Mouse (Mus musculus) lung, embryonic 15.5 days (tissue): Measurements from ENCODE around the gene Lingo1. TPM values are rescaled to one million over a fixed set of nuclear protein-coding genes. Genes with fewer than 3 reads are reported as not detected.

Experiments
- ATAC-seq: fragments of 200-750 bp; cut with Nextera tagmentation; 2 replicates; pipeline ENCODE4 v1.8.0; 2017; ENCODE audit warnings: moderate number of reproducible peaks, borderline replicate concordance; ENCODE audit not compliant: low FRiP score, low TSS enrichment; ENCODE audit errors: extremely low read depth
- H3K27ac ChIP-seq: fragments of 300-500 bp; sonication (generic); 2 replicates; pipeline ENCODE4 v1.5.1; 2015; ENCODE audit warnings: moderate library complexity, mild to moderate bottlenecking, inconsistent platforms
- H3K27me3 ChIP-seq: fragments of 300-500 bp; sonication (generic); 2 replicates; pipeline ENCODE4 v1.6.1; 2015; ENCODE audit warnings: inconsistent platforms
- H3K36me3 ChIP-seq: fragments of 300-500 bp; sonication (generic); 2 replicates; pipeline ENCODE4 v1.6.1; 2015; ENCODE audit warnings: inconsistent platforms
- H3K4me1 ChIP-seq: fragments of 300-500 bp; sonication (generic); 2 replicates; pipeline ENCODE4 v1.6.1; 2015; ENCODE audit warnings: inconsistent platforms
- H3K4me2 ChIP-seq: fragments of 300-500 bp; sonication (generic); 2 replicates; pipeline ENCODE4 v1.6.1; 2015; ENCODE audit warnings: inconsistent platforms, mild to moderate bottlenecking, moderate library complexity
- H3K4me3 ChIP-seq: fragments of 300-500 bp; sonication (generic); 2 replicates; pipeline ENCODE4 v1.5.1; 2015; ENCODE audit warnings: mild to moderate bottlenecking, inconsistent platforms
- H3K9ac ChIP-seq: fragments of 300-500 bp; sonication (generic); 2 replicates; pipeline ENCODE4 v1.6.1; 2015; ENCODE audit warnings: inconsistent platforms
- H3K9me3 ChIP-seq: fragments of 300-500 bp; sonication (generic); 2 replicates; pipeline ENCODE4 v1.6.1; 2016; ENCODE audit warnings: inconsistent platforms
- WGBS: fragments of 180-500 bp; shearing (Covaris S2); methylation state at CpG from one replicate; pipeline ENCODE4 v1.1.7; 2015; 5-methylcytosine and 5-hydroxymethylcytosine counted together
- polyA plus RNA-seq: library from polyadenylated mRNA; unstranded; fragments of >200 nt; fragmentation: Nextera tagmentation; extraction: Ambion mirVana; gene quantifications from 2 replicates; pipeline ENCODE4 v1.2.1, GENCODE M21; 2015

Gene Lingo1
- polyA plus RNA-seq, 1 experiment from 2014 or later, result 4.1 TPM

GRCm38 (mm10) chr9:56657996-56658398, 138.3 kb downstream of the Lingo1 start:
- no peak overlapping the region for H3K4me2 ChIP-seq
- WGBS, result 45% methylated on average over 6 of the region's 6 CpGs
- no peaks in the 10 kb centered on the region for H3K9me3 ChIP-seq
- H3K9ac ChIP-seq, result no peak overlapping the region
- no peaks in the 10 kb centered on the region for H3K27me3 ChIP-seq
- H3K4me3 ChIP-seq, result no peak overlapping the region
- H3K36me3 ChIP-seq, result no peaks in the 10 kb centered on the region
- H3K4me1 ChIP-seq, result no peaks in the 10 kb centered on the region
- no peak for ATAC-seq
- no peak overlapping the region for H3K27ac ChIP-seq

GRCm38 (mm10) chr9:56656766-56657542, 139.3 kb downstream of the Lingo1 start:
- Histone ChIP-seq H3K27ac (no peak overlapping the region), H3K9ac (no peak overlapping the region), H3K4me1 (no peaks in the 10 kb centered on the region), H3K9me3 (no peaks in the 10 kb centered on the region), H3K4me3 (no peak overlapping the region), H3K36me3 (no peaks in the 10 kb centered on the region), H3K27me3 (no peaks in the 10 kb centered on the region), H3K4me2 (no peak overlapping the region)
- WGBS, result 41% methylated on average over 16 of the region's 16 CpGs
- no peak for ATAC-seq

GRCm38 (mm10) chr9:56655167-56655566, 141.1 kb downstream of the Lingo1 start:
- WGBS, result 53% methylated on average over 6 of the region's 6 CpGs
- no peak overlapping the region for H3K4me2 ChIP-seq
- H3K36me3 ChIP-seq, result no peaks in the 10 kb centered on the region

GRCm38 (mm10) chr9:56652551-56652950, 143.7 kb downstream of the Lingo1 start:
- Histone ChIP-seq H3K9me3 (no peaks in the 10 kb centered on the region), H3K36me3 (no peaks in the 10 kb centered on the region), H3K4me3 (no peak overlapping the region), H3K4me1 (0 out of 2 replicates have a peak, but pooled peaks cover 2% of the 10 kb centered on the region), H3K27me3 (no peaks in the 10 kb centered on the region), H3K27ac (no peak overlapping the region), H3K4me2 (no peak overlapping the region), H3K9ac (no peak overlapping the region)
- 61% methylated on average over 7 of the region's 7 CpGs for WGBS
- no peak for ATAC-seq

More at GRCm38 (mm10) chr9:56655167-56655566, 141.1 kb downstream of the Lingo1 start:
- Histone ChIP-seq H3K4me1 (no peaks in the 10 kb centered on the region), H3K27ac (no peak overlapping the region), H3K4me3 (no peak overlapping the region), H3K9ac (no peak overlapping the region), H3K9me3 (no peaks in the 10 kb centered on the region), H3K27me3 (no peaks in the 10 kb centered on the region)
- no peak for ATAC-seq

- Histone ChIP-seq H3K27me3 (no peaks in the 10 kb centered on the region), H3K9me3 (no peaks in the 10 kb centered on the region), H3K4me1 (0 out of 2 replicates have a peak, but pooled peaks cover 2% of the 10 kb centered on the region), H3K9ac (no peak overlapping the region), H3K27ac (no peak overlapping the region), H3K4me2 (no peak overlapping the region), H3K36me3 (no peaks in the 10 kb centered on the region), H3K4me3 (no peak overlapping the region)
- WGBS, result 42% methylated on average over 2 of the region's 2 CpGs
- no peak for ATAC-seq
Measured at GRCm38 (mm10) chr9:56651586-56651985, 144.7 kb downstream of the Lingo1 start.

GRCm38 (mm10) chr9:56646227-56647025, 149.8 kb downstream of the Lingo1 start:
- no peak overlapping the region for H3K9ac ChIP-seq
- WGBS, result 82% methylated on average over 15 of the region's 15 CpGs
- H3K9me3 ChIP-seq, result no peaks in the 10 kb centered on the region
- H3K4me3 ChIP-seq, result no peak overlapping the region
- no peaks in the 10 kb centered on the region for H3K27me3 ChIP-seq
- H3K4me2 ChIP-seq, result no peak overlapping the region
- no peaks in the 10 kb centered on the region for H3K36me3 ChIP-seq
- H3K4me1 ChIP-seq, result 0 out of 2 replicates have a peak, but pooled peaks cover 2% of the 10 kb centered on the region
- no peak overlapping the region for H3K27ac ChIP-seq
- no peak for ATAC-seq

- no peaks in the 10 kb centered on the region for H3K9me3 ChIP-seq
- 60% methylated on average over 5 of the region's 5 CpGs for WGBS
- peaks cover 12% of the 10 kb centered on the region for H3K27me3 ChIP-seq
- no peak overlapping the region for H3K27ac ChIP-seq
- ATAC-seq, result no peak
- no peaks in the 10 kb centered on the region for H3K4me1 ChIP-seq
- H3K4me2 ChIP-seq, result no peak overlapping the region
- no peaks in the 10 kb centered on the region for H3K36me3 ChIP-seq
- no peak overlapping the region for H3K4me3 ChIP-seq
- no peak overlapping the region for H3K9ac ChIP-seq
Measured at GRCm38 (mm10) chr9:56643474-56643873, 152.8 kb downstream of the Lingo1 start.

GRCm38 (mm10) chr9:56638226-56638905, 157.9 kb downstream of the Lingo1 start:
- Histone ChIP-seq H3K4me1 (peaks cover 25% of the 10 kb centered on the region), H3K27me3 (peaks cover 62% of the 10 kb centered on the region), H3K9me3 (no peaks in the 10 kb centered on the region), H3K4me2 (no peak overlapping the region), H3K9ac (no peak overlapping the region), H3K36me3 (no peaks in the 10 kb centered on the region), H3K4me3 (no peak overlapping the region), H3K27ac (no peak overlapping the region)
- no peak for ATAC-seq
- WGBS, result 62% methylated on average over 8 of the region's 8 CpGs

GRCm38 (mm10) chr9:56637403-56637857, 158.8 kb downstream of the Lingo1 start:
- Histone ChIP-seq H3K27me3 (peaks cover 69% of the 10 kb centered on the region), H3K9ac (no peak overlapping the region)
- WGBS, result 3% methylated on average over 27 of the region's 29 CpGs

GRCm38 (mm10) chr9:56636766-56637402, 159.4 kb downstream of the Lingo1 start:
- Histone ChIP-seq H3K27ac (no peak overlapping the region), H3K4me3 (no peak overlapping the region), H3K4me1 (peaks cover 25% of the 10 kb centered on the region), H3K9ac (no peak overlapping the region), H3K4me2 (peak overlapping the region; percentile 41), H3K9me3 (no peaks in the 10 kb centered on the region), H3K27me3 (peaks cover 69% of the 10 kb centered on the region), H3K36me3 (no peaks in the 10 kb centered on the region)
- ATAC-seq, result no peak
- 47% methylated on average over 11 of the region's 11 CpGs for WGBS

More at GRCm38 (mm10) chr9:56637403-56637857, 158.8 kb downstream of the Lingo1 start:
- no peaks in the 10 kb centered on the region for H3K9me3 ChIP-seq
- no peak overlapping the region for H3K4me3 ChIP-seq
- H3K4me1 ChIP-seq, result peaks cover 25% of the 10 kb centered on the region
- peak overlapping the region; percentile 41 for H3K4me2 ChIP-seq
- H3K27ac ChIP-seq, result no peak overlapping the region
- no peaks in the 10 kb centered on the region for H3K36me3 ChIP-seq
- no peak for ATAC-seq

GRCm38 (mm10) chr9:56636214-56636613, 160.1 kb downstream of the Lingo1 start:
- no peaks in the 10 kb centered on the region for H3K9me3 ChIP-seq
- WGBS, result 0% methylated on average over 10 of the region's 10 CpGs
- no peaks in the 10 kb centered on the region for H3K36me3 ChIP-seq
- peak; percentile 48; the same call in 1 of the 2 replicates for ATAC-seq
- H3K4me3 ChIP-seq, result peak overlapping the region; percentile 60
- peaks cover 69% of the 10 kb centered on the region for H3K27me3 ChIP-seq
- 0 out of 2 replicates have a peak overlapping the region, but pooled peaks have one; percentile 49 for H3K9ac ChIP-seq
- no peak overlapping the region for H3K27ac ChIP-seq
- H3K4me1 ChIP-seq, result peaks cover 25% of the 10 kb centered on the region
- peak overlapping the region; percentile 96 for H3K4me2 ChIP-seq
